Mouse (Mus musculus) gastrocnemius, adult 18-20 months (tissue): ENCODE data around the gene Gm19402. TPM values are rescaled to one million over a fixed set of nuclear protein-coding genes. Genes with fewer than 3 reads are reported as not detected.
"Not testable (repeated sequence)": the region's sequence is repeated elsewhere in the genome, so short reads cannot be mapped to it uniquely, and the experiment has no call there.

Experiments used
- DNase-seq: peaks from one replicate; pipeline ENCODE4 v3.0.0; 2021; ENCODE audit warnings: low spot score
- long read RNA-seq, 2 experiments: library from polyadenylated mRNA; stranded (forward); transcript quantifications; one replicate each; pipeline ENCODE4 v2.0.0; 2021
- total RNA-seq, 2 experiments: library from RNA; stranded (reverse); gene quantifications; 2 replicates each; pipeline ENCODE4 v1.2.3; 2021

The Gm19402 gene
- total RNA-seq, result not detected
- long read RNA-seq, experiment 1, result 0 reads
- long read RNA-seq, experiment 2, result 0 reads

- not testable (repeated sequence) for DNase-seq
Observed at GRCm38 (mm10) chr10:77690356-77690807, at the start of gene Gm19402. Gene Gm19402 (minus strand): TSS chr10:77690757.

- DNase-seq, result no peak
Observed at GRCm38 (mm10) chr10:77738929-77739328, 48.4 kb upstream of the Gm19402 start.

- DNase-seq, result no peak
Observed at GRCm38 (mm10) chr10:77735928-77736327, 45.4 kb upstream of the Gm19402 start.

GRCm38 (mm10) chr10:77729241-77729640 is 38.7 kb upstream of the Gm19402 start:
- no peak for DNase-seq

DNA sequence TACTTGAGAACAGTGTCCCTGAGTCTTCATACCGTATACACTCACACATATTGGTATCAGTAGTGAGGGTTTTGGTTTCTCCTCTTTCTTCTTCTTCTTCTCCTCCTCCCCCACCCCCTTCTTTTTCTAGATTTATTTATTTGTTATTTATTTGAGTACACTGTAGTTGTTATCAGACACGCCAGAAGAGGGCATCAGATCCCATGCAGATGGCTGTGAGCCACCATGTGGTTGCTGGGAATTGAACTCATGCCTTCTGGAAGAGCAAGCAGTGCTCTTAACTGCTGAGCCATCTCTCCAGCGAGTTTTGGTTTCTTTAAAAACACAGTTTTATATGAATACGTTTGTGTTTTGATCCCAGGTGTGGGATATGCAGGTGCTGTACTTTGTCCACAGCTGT is 37.7 kb upstream of the Gm19402 start:
- no peak for DNase-seq

DNA sequence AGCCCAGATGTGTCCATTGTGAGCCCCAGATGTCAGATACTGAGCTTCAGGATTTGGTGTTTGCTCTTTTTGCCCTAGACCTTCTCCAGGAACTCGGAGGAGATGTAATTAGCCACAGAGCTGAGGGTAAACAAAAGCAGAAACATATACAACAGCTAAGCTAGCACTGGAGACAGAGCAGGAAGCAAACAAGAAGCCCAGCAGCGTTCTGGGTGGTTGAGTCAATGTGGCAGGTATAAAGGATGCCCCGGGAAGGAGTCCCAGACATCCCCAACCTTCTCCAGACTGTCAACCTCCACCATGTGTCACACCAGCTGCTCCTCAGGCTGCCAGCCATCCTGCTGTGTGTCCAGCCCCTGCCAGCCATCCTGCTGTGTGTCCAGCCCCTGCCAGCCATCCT is 35.6 kb upstream of the Gm19402 start, which contains the start of gene Gm10100:
Gene Gm10100 (plus strand): TSS at position 301 of the 400 bp plus-strand sequence.
- no peak for DNase-seq

DNA sequence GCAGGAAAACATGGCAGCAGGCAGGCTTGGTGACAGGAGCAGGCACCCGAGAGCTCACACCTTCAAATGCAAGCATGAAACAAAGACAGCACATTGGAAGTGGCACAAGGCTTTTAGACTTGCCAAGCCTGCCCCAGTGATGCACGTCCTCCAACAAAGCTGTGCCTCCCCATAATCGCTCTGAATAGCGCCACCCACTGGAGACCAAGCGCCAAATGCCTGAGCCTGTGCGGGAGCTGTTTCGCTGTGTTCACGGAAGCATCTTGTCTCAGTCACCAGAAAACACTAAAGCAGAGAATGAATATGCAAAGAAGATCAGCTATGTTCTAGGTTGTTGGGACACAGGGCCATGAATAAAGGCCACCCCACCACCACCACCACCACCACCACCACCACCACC is 34.3 kb upstream of the Gm19402 start:
- DNase-seq, result no peak

- DNase-seq, result not testable (repeated sequence)
Observed at GRCm38 (mm10) chr10:77720299-77720698, 29.7 kb upstream of the Gm19402 start, which contains the start of gene Krtap12-1. Gene Krtap12-1 (plus strand): TSS chr10:77720599.

- no peak for DNase-seq
Observed at GRCm38 (mm10) chr10:77715507-77715906, 24.9 kb upstream of the Gm19402 start, which contains the start of gene Gm10142. Gene Gm10142 (plus strand): TSS chr10:77715807.

DNA sequence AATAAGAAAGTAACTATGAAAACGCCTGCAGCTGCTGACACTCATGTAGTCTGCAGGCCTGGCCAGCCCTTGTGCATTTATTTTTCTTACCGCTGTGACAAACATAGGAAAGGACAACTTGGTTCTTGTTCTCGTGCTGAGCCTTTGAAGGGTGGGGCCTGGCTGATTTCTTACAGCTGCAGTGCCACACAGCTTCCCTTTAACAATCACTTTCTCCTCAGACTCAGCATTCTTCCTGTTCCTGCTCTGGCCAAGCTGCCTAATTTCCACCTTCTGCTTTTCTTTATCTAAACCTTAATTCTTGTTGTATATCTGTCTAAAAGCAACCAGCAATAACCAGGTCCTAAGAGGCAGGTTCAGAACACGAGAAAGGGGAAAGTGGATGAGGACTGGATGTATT is 23.2 kb upstream of the Gm19402 start:
- DNase-seq, result no peak

DNA sequence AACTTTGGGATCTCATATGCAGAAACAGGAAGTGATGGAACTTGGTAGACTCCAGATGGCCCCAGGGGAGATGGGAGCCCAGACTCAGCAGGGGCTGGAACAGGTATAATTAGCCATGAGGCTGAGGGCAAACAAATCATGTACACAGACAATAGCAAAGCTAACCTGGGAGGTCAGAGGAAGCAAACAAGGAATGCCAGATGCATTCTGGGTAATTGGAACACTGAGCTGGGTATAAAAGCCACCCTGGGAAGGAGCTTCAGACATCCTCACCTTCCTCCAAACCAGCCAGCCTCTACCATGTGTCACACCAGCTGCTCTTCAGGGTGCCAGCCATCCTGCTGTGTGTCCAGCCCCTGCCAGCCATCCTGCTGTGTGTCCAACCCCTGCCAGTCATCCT is 20.6 kb upstream of the Gm19402 start, which contains the start of gene Gm10024:
Gene Gm10024 (plus strand): TSS at position 301 of the 400 bp plus-strand sequence.
- not testable (repeated sequence) for DNase-seq

GRCm38 (mm10) chr10:77709831-77710230 is 19.3 kb upstream of the Gm19402 start:
- DNase-seq, result no peak

GRCm38 (mm10) chr10:77706326-77706725 is 15.8 kb upstream of the Gm19402 start, which contains the start of gene Gm10272:
Gene Gm10272 (plus strand): TSS chr10:77706626.
- DNase-seq, result no peak

DNA sequence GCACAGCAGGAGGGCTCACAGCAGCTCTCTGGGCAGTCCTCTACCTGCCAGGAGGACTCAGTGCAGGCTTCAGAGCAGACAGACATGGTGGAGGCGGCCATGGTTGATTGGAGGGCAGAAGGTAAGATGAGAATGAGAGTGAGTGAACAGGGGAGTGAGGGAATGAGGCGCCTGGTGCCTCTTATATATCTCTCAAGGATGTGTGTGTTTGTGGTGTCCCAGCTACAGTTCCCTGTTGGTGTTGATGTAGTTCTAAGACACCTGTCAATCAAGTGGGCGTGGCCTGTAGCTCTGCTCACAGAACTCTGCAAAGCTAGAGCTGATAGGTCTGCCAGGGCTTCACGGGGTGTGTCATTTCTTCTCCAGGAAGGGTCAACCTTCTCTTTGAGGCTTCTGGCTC is 6.6 kb upstream of the Gm19402 start, which contains the start of gene Gm9508:
Gene Gm9508 (minus strand): TSS at position 101 of the 400 bp plus-strand sequence.
- no peak for DNase-seq

GRCm38 (mm10) chr10:77687021-77687420 is 3.5 kb downstream of the Gm19402 start:
- no peak for DNase-seq

- no peak for DNase-seq
Observed at GRCm38 (mm10) chr10:77685895-77686664, 4.5 kb downstream of the Gm19402 start, which contains the start of gene Tspear. Gene Tspear (plus strand): TSS chr10:77686569.

DNA sequence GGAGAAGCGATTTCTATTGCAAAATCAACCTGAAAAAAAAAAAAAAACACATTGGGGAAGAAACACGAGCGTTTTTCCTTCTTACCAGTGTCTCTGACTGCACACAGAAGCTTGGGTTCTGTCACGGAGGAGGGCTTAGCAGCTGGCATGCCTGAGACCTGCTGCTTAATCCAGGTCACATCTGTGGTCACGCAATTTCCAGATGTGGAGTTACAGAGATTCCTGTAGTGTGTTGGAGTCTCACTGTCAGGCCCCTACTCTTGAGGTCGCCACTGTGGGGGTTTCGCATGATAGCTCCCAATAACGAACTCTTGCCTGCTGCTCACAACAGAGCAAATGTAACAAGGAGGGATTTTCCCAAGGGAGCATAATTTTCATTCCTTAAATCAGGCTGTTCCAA is 6.4 kb downstream of the Gm19402 start:
- no peak for DNase-seq

- no peak for DNase-seq
Observed at GRCm38 (mm10) chr10:77682994-77683393, 7.6 kb downstream of the Gm19402 start.

GRCm38 (mm10) chr10:77677562-77677961 is 13.0 kb downstream of the Gm19402 start:
- no peak for DNase-seq

GRCm38 (mm10) chr10:77673765-77674164 is 16.8 kb downstream of the Gm19402 start:
- no peak for DNase-seq

DNA sequence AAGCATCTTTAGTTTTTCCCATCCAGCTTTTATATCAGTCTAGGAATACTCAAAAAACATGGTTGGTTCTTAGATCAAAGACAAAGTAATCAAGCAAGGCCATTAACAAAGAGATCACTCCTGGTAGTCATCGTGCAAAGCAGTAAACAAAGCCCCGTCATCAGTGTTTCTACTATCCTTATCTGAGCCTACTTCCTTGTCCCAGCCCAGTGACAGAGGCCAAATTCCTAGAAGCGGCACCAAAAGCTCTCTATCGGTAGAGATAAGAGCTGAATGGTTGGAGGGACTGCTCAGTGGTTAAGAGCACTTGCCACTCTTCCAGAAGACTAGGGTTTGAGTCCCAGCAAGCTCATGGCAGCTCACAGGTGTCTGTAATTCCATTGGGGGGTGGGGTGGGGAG is 19.0 kb downstream of the Gm19402 start:
- no peak for DNase-seq

DNA sequence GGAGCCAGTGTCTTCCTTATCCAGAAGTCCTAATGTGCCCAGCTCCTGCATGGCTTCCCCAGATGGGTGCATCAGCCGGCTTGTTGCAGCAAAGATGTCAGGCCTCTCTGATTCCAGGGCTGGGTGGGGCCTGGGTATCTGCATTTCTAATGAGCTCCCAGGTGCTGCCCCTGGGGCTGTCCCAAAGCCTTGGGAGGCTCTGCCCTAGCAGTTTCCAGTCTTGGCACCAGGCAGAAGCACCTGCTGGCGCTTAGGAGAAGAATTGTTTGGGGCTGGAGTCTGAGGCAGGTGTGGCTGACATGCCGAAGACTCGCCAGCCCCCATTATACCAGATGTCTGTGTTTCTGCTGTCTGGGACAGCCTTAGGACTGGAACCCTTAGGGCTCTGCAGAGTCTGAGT is 19.8 kb downstream of the Gm19402 start:
- no peak for DNase-seq

- no peak for DNase-seq
Observed at GRCm38 (mm10) chr10:77667402-77667801, 23.2 kb downstream of the Gm19402 start.
